Mouse (Mus musculus) MEL (cell line): ENCODE measurements around the gene Rhbdl1. TPM values are rescaled to one million over a fixed set of nuclear protein-coding genes. Genes with fewer than 3 reads are reported as not detected.

ENCODE experiments used
- DNase-seq: peaks from one replicate; pipeline ENCODE4 v3.0.0; 2011; ENCODE audit warnings: low read depth, low spot score
- H3K27ac ChIP-seq: 2 replicates; pipeline ENCODE4 v1.5.1; 2012; ENCODE audit warnings: low read depth, mild to moderate bottlenecking, control low read depth, low read length, moderate library complexity; ENCODE audit not compliant: control insufficient read depth
- H3K27me3 ChIP-seq, 2 experiments: fragments of 150-350 bp in 1 of 2; sonication (generic) in 1 of 2; 2 replicates each; pipeline ENCODE4 v1.6.1; 2012; ENCODE audit warnings: low read length in 2 of 2, mild to moderate bottlenecking in 2 of 2, improper control_type of control experiment in 1 of 2, moderate library complexity in 1 of 2; ENCODE audit not compliant: insufficient read depth in 2 of 2, control insufficient read depth in 1 of 2
- H3K36me3 ChIP-seq, 2 experiments: 2 replicates each; pipeline ENCODE4 v1.6.1; 2012 to 2014; ENCODE audit warnings: low read length in 2 of 2, improper control_type of control experiment in 1 of 2, inconsistent platforms in 1 of 2, mild to moderate bottlenecking in 1 of 2; ENCODE audit not compliant: insufficient read depth in 2 of 2, control insufficient read depth in 1 of 2
- H3K4me1 ChIP-seq, 2 experiments: fragments of 150-350 bp in 1 of 2; sonication (generic) in 1 of 2; 2 replicates each; pipeline ENCODE4 v1.6.1; 2012; ENCODE audit warnings: low read length in 2 of 2, improper control_type of control experiment in 1 of 2, mild to moderate bottlenecking in 1 of 2; ENCODE audit not compliant: insufficient read depth in 2 of 2, control insufficient read depth in 1 of 2
- H3K4me3 ChIP-seq, 2 experiments: fragments of 150-350 bp in 1 of 2; sonication (generic) in 1 of 2; 2 replicates each; pipeline ENCODE4 v1.5.1; 2012; ENCODE audit warnings: low read depth in 2 of 2, low read length in 2 of 2, mild to moderate bottlenecking in 2 of 2, moderate library complexity in 2 of 2, control low read depth in 1 of 2, improper control_type of control experiment in 1 of 2; ENCODE audit not compliant: control insufficient read depth in 1 of 2, insufficient read depth in 1 of 2
- H3K79me2 ChIP-seq: 2 replicates; pipeline ENCODE4 v1.6.1; 2012; ENCODE audit warnings: mild to moderate bottlenecking, low read length, moderate library complexity; ENCODE audit not compliant: control insufficient read depth, poor library complexity, insufficient read depth
- H3K9ac ChIP-seq: 2 replicates; pipeline ENCODE4 v1.6.1; 2012; ENCODE audit warnings: low read depth, mild to moderate bottlenecking, control low read depth, low read length, moderate library complexity; ENCODE audit not compliant: control insufficient read depth, poor library complexity, severe bottlenecking
- H3K9me3 ChIP-seq: fragments of 150-350 bp; sonication (generic); replicated peaks from 2 replicates; pipeline ENCODE4 v1.6.1; 2012; ENCODE audit warnings: mild to moderate bottlenecking, low read length, improper control_type of control experiment, moderate library complexity; ENCODE audit not compliant: insufficient read depth
- CHD1 ChIP-seq: IDR thresholded peaks from 2 replicates; pipeline ENCODE4 v1.6.1; 2012; ENCODE audit warnings: low read depth, mild to moderate bottlenecking, inconsistent platforms, low read length, improper control_type of control experiment
- CTCF ChIP-seq, 3 experiments: IDR thresholded peaks in 2 of 3; conservative IDR thresholded peaks in 1 of 3; 2 replicates each; pipeline ENCODE4 v1.5.1; 2011 to 2012; ENCODE audit warnings: low read length in 3 of 3, low read depth in 2 of 3, mild to moderate bottlenecking in 2 of 3, improper control_type of control experiment in 1 of 3, inconsistent platforms in 1 of 3, mixed read lengths in 1 of 3, moderate library complexity in 1 of 3; ENCODE audit not compliant: control insufficient read depth in 1 of 3, insufficient read depth in 1 of 3, poor library complexity in 1 of 3, severe bottlenecking in 1 of 3
- E2F4 ChIP-seq: IDR thresholded peaks from 2 replicates; pipeline ENCODE4 v1.6.1; 2011; ENCODE audit warnings: low read depth, low read length, improper control_type of control experiment, borderline replicate concordance
- ELF1 ChIP-seq: IDR thresholded peaks from 2 replicates; pipeline ENCODE4 v1.6.1; 2014; ENCODE audit warnings: low read depth, mild to moderate bottlenecking, inconsistent platforms, low read length, improper control_type of control experiment, moderate library complexity
- EP300 ChIP-seq, 2 experiments: IDR thresholded peaks; 2 replicates each; pipeline ENCODE4 v1.6.1; 2011; ENCODE audit warnings: improper control_type of control experiment in 2 of 2, low read length in 2 of 2, low read depth in 1 of 2, mild to moderate bottlenecking in 1 of 2
- ETS1 ChIP-seq: IDR thresholded peaks from 2 replicates; pipeline ENCODE4 v1.6.1; 2012; ENCODE audit warnings: low read depth, mild to moderate bottlenecking, inconsistent platforms, low read length, improper control_type of control experiment, moderate library complexity
- MAZ ChIP-seq: IDR thresholded peaks from 2 replicates; pipeline ENCODE4 v1.6.1; 2012; ENCODE audit warnings: low read depth, mild to moderate bottlenecking, inconsistent platforms, low read length, improper control_type of control experiment
- MXI1 ChIP-seq: IDR thresholded peaks from 2 replicates; pipeline ENCODE4 v1.6.1; 2011; ENCODE audit warnings: mild to moderate bottlenecking, low read depth, low read length, improper control_type of control experiment
- MYC ChIP-seq: IDR thresholded peaks from 2 replicates; pipeline ENCODE4 v1.6.1; 2011; ENCODE audit warnings: low read depth, mild to moderate bottlenecking, low read length, improper control_type of control experiment, moderate library complexity
- NELFE ChIP-seq: IDR thresholded peaks from 2 replicates; pipeline ENCODE4 v1.6.1; 2011; ENCODE audit warnings: low read depth, low read length, improper control_type of control experiment
- POLR2A ChIP-seq, 2 experiments: IDR thresholded peaks; 2 replicates each; pipeline ENCODE4 v1.6.1; 2011 to 2012; ENCODE audit warnings: low read length in 2 of 2, mild to moderate bottlenecking in 2 of 2, control low read depth in 1 of 2, improper control_type of control experiment in 1 of 2, low read depth in 1 of 2, moderate library complexity in 1 of 2; ENCODE audit not compliant: control insufficient read depth in 1 of 2, insufficient read depth in 1 of 2, poor library complexity in 1 of 2
- POLR2AphosphoS2 ChIP-seq: IDR thresholded peaks from 2 replicates; pipeline ENCODE4 v1.6.1; 2011; ENCODE audit warnings: low read length, improper control_type of control experiment
- POLR2AphosphoS5 ChIP-seq: IDR thresholded peaks from 2 replicates; pipeline ENCODE4 v1.6.1; 2012; ENCODE audit warnings: low read depth, borderline replicate concordance, mild to moderate bottlenecking, inconsistent platforms, low read length, moderate library complexity, mixed read lengths
- RCOR1 ChIP-seq: IDR thresholded peaks from 2 replicates; pipeline ENCODE4 v1.6.1; 2012; ENCODE audit warnings: low read depth, mild to moderate bottlenecking, inconsistent platforms, low read length, improper control_type of control experiment
- SIN3A ChIP-seq: IDR thresholded peaks from 2 replicates; pipeline ENCODE4 v1.6.1; 2012; ENCODE audit warnings: low read length, improper control_type of control experiment, inconsistent platforms
- TBP ChIP-seq: IDR thresholded peaks from 2 replicates; pipeline ENCODE4 v1.8.0; 2011; ENCODE audit warnings: low read depth, low read length, improper control_type of control experiment
- USF2 ChIP-seq, 2 experiments: IDR thresholded peaks; 2 replicates each; pipeline ENCODE4 v1.6.1; 2011 to 2012; ENCODE audit warnings: improper control_type of control experiment in 2 of 2, low read length in 2 of 2, borderline replicate concordance in 1 of 2, inconsistent platforms in 1 of 2, low read depth in 1 of 2, mild to moderate bottlenecking in 1 of 2; ENCODE audit not compliant: insufficient read depth in 1 of 2
- ZC3H11A ChIP-seq: IDR thresholded peaks from 2 replicates; pipeline ENCODE4 v1.6.1; 2012; ENCODE audit warnings: low read depth, mild to moderate bottlenecking, inconsistent platforms, low read length, improper control_type of control experiment
- ZKSCAN1 ChIP-seq: IDR thresholded peaks from 2 replicates; pipeline ENCODE4 v1.6.1; 2012; ENCODE audit warnings: low read depth, mild to moderate bottlenecking, inconsistent platforms, low read length, improper control_type of control experiment, moderate library complexity
- ZMIZ1 ChIP-seq: IDR thresholded peaks from 2 replicates; pipeline ENCODE4 v1.6.1; 2012; ENCODE audit warnings: low read depth, mild to moderate bottlenecking, inconsistent platforms, low read length, improper control_type of control experiment, moderate library complexity
- polyA plus RNA-seq, 2 experiments: library from polyadenylated mRNA; stranded (reverse) in 1 of 2; unstranded in 1 of 2; fragments of >175 nt in 1 of 2; fragments of >200 nt in 1 of 2; gene quantifications; 2 replicates each; pipeline versions ENCODE4 v1.2.1 to v1.2.4; 2012; ENCODE audit warnings: low replicate concordance in 2 of 2, low read depth in 1 of 2; ENCODE audit not compliant: insufficient read length in 2 of 2, insufficient read depth in 1 of 2, missing spikeins in 1 of 2
- total RNA-seq: library from RNA; depleted of rRNA; stranded (reverse); fragments of 300-350 nt; gene quantifications from 2 replicates; pipeline ENCODE4 v1.2.3, GENCODE M21; 2012

Rhbdl1 gene
- total and polyA plus RNA-seq, 3 experiments: 1.4 to 4.0 TPM; not detected in 1

GRCm38 (mm10) chr17:25794197-25794596 lies 42.9 kb downstream of the Rhbdl1 start:
- Histone ChIP-seq H3K79me2 (peaks cover 20% of the 10 kb centered on the region), H3K9ac (no peak overlapping the region), H3K27me3 (no peaks in the 10 kb centered on the region), H3K36me3 (peaks cover 0 to 9% of the 10 kb centered on the region in 2 experiments; a peak in 1 of 4 replicates), H3K4me3 (no peak overlapping the region), H3K27ac (no peak overlapping the region), H3K9me3 (no peaks in the 10 kb centered on the region), H3K4me1 (peaks cover 0 to 30% of the 10 kb centered on the region in 2 experiments; a peak in 2 of 4 replicates)
- TF ChIP-seq CHD1 (no peak), ZKSCAN1 (no peak), ZC3H11A (no peak)
- no peak for DNase-seq

- DNase-seq: peak; percentile 96
- peak within 1 kb of the TSS; percentile 97 for H3K27ac ChIP-seq
- TF ChIP-seq TBP (0 out of 2 replicates have a peak, but pooled peaks have one; percentile 29), SIN3A (0 out of 2 replicates have a peak, but pooled peaks have one; percentile 46), ZMIZ1 (peak; percentile 61; the same call in 1 of the 2 replicates), ETS1 (peak; percentile 72; the same call in 1 of the 2 replicates), EP300 (IDR thresholded peaks at IDR 0.05; ENCODE audit: low read depth in 1 of 2, low read length in 2 of 2) (peak in 1 of 2 experiments; percentile 37; a peak in 1 of 4 replicates), POLR2AphosphoS5 (no peak), RCOR1 (no peak), ELF1 (peak; percentile 46; the same call in 1 of the 2 replicates), USF2 (IDR thresholded peaks at IDR 0.05; ENCODE audit: borderline replicate concordance in 1 of 2, insufficient read depth in 1 of 2, low read depth in 1 of 2, low read length in 2 of 2) (no peak), MXI1 (0 out of 2 replicates have a peak, but pooled peaks have one; percentile 14), CTCF (IDR thresholded peaks at IDR 0.05 in 2 of 3, conservative IDR thresholded peaks at IDR 0.05 in 1 of 3; ENCODE audit: control insufficient read depth in 1 of 3, insufficient read depth in 1 of 3, low read depth in 2 of 3, low read length in 3 of 3, poor library complexity in 1 of 3, severe bottlenecking in 1 of 3) (no peak), MYC (peak; percentile 25; the same call in 1 of the 2 replicates), POLR2A (IDR thresholded peaks at IDR 0.05; ENCODE audit: control insufficient read depth in 1 of 2, insufficient read depth in 1 of 2, low read depth in 1 of 2, low read length in 2 of 2, poor library complexity in 1 of 2) (peak; percentile 12 to 17; a peak in 1 of 4 replicates), MAZ (peak; percentile 92), POLR2AphosphoS2 (peak; percentile 90), NELFE (no peak; the same call in 1 of the 2 replicates), E2F4 (peak; percentile 91; the same call in 1 of the 2 replicates)
- H3K4me3 ChIP-seq: peak within 1 kb of the TSS; percentile 67 to 84
- H3K9me3 ChIP-seq: no peaks in the 10 kb centered on the region
- H3K27me3 ChIP-seq: no peaks in the 10 kb centered on the region
- H3K79me2 ChIP-seq: peaks cover 20% of the 10 kb centered on the region
- H3K4me1 ChIP-seq: peaks cover 0 to 29% of the 10 kb centered on the region in 2 experiments; a peak in 2 of 4 replicates
- H3K9ac ChIP-seq: peak within 1 kb of the TSS; percentile 87
- peaks cover 0 to 7% of the 10 kb centered on the region in 2 experiments; a peak in 1 of 4 replicates for H3K36me3 ChIP-seq
Observed at GRCm38 (mm10) chr17:25792615-25793014, 44.5 kb downstream of the Rhbdl1 start, which contains the start of gene Fam173a. Gene Fam173a, minus strand, starts transcription at chr17:25792901.
